Mouse (Mus musculus) megakaryocyte, embryonic 14.5 days (primary cell): ENCODE results near the gene Actn4. TPM values are rescaled to one million over a fixed set of nuclear protein-coding genes. Genes with fewer than 3 reads are reported as not detected.
"Not testable (repeated sequence)": the region's sequence is repeated elsewhere in the genome, so short reads cannot be mapped to it uniquely, and the experiment has no call there.

Experiments
- H3K27me3 ChIP-seq: replicated peaks from 2 replicates; pipeline ENCODE3; 2012; ENCODE audit warnings: inconsistent platforms
- H3K36me3 ChIP-seq: replicated peaks from 2 replicates; pipeline ENCODE3; 2012; ENCODE audit warnings: low read length, inconsistent platforms, mixed read lengths
- H3K4me1 ChIP-seq: 2 replicates; pipeline ENCODE4 v1.6.1; 2012; ENCODE audit warnings: inconsistent platforms
- H3K4me3 ChIP-seq: replicated peaks from 2 replicates; pipeline ENCODE3; 2012; ENCODE audit warnings: moderate library complexity, mild to moderate bottlenecking, inconsistent platforms
- H3K9me3 ChIP-seq: 2 replicates; pipeline ENCODE4 v1.6.1; 2012; ENCODE audit warnings: inconsistent platforms
- FLI1 ChIP-seq: IDR thresholded peaks from 2 replicates; pipeline ENCODE4 v1.6.1; 2012; ENCODE audit warnings: low read length, inconsistent platforms, mixed read lengths
- GATA1 ChIP-seq: IDR thresholded peaks from 3 replicates; pipeline ENCODE4 v1.6.1; 2012; ENCODE audit warnings: mixed read lengths, low read length, inconsistent platforms, borderline replicate concordance
- polyA plus RNA-seq: library from polyadenylated mRNA; stranded (reverse); fragments of >175 nt; gene quantifications from 2 replicates; pipeline ENCODE4 v1.2.3, GENCODE M21; 2012; ENCODE audit warnings: low replicate concordance; ENCODE audit not compliant: insufficient read depth

The Actn4 gene
- polyA plus RNA-seq, 1 experiment: 590 TPM

DNA sequence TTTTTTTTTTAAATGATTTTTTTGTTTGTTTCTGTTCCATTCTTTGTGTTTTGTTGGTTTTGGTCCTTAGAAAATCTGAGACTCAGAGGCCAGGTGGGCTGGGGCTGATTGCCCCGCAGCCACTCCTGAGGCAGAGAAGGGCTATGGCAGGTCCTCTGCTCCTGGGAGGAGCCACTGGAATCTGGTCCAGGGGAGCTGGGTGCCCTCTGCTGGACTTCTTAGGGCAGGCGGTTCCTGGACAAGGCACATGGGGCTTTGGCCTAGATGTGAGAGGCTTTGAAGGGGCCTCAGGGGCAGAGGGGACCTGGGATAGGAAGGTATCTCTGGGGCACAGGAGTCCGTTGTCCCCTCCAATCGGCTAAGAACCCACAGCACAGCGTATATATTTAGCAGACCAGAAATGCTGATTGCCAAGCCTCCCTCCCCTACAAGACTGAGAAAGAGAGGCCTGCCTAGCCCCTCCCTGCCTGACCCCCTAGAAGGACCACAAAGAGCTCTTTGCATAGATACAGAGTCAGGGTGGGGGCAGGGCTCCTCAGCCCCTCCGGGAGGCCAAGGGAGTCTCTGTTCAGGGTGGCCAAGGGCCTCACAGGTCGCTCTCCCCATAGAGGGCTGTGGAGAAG lies 68.4 kb downstream of the Actn4 start:
- Histone ChIP-seq H3K36me3 (peaks cover 91% of the 10 kb centered on the region), H3K9me3 (no peaks in the 10 kb centered on the region), H3K4me3 (no peak overlapping the region), H3K27me3 (peaks cover 13% of the 10 kb centered on the region), H3K4me1 (peaks cover 92% of the 10 kb centered on the region)
- no peak for TF ChIP-seq GATA1
- TF ChIP-seq FLI1: no peak

DNA sequence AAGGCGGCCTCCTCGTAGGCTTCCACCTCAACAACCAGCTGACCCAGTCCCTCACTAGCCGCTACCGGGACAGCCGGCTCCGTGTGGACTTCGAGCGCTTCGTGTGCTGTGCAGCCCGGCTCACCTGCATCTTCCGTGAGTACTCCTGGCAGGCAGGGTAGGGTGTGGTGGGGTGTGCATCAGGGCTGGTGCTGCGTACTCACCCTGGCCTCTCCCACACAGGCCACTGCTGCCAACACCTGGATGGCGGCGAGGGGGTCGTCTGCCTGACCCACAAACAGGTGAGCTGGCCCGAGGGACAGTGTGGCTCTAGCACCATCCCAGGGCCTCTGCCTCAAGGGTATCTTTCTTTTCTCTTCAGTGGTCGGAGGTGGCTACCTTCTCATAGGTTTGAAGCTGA lies 69.5 kb downstream of the Actn4 start:
- Histone ChIP-seq H3K36me3 (peaks cover 84% of the 10 kb centered on the region), H3K9me3 (no peaks in the 10 kb centered on the region), H3K4me1 (peaks cover 88% of the 10 kb centered on the region), H3K27me3 (peaks cover 25% of the 10 kb centered on the region), H3K4me3 (peak overlapping the region; percentile 25)
- TF ChIP-seq GATA1: no peak
- TF ChIP-seq FLI1: no peak

GRCm38 (mm10) chr7:28888701-28889161 lies 73.4 kb downstream of the Actn4 start:
- H3K36me3 ChIP-seq: peaks cover 49% of the 10 kb centered on the region
- no peaks in the 10 kb centered on the region for H3K9me3 ChIP-seq
- H3K4me1 ChIP-seq: peaks cover 49% of the 10 kb centered on the region
- H3K4me3 ChIP-seq: peak overlapping the region; percentile 64
- H3K27me3 ChIP-seq: peaks cover 46% of the 10 kb centered on the region
- TF ChIP-seq FLI1 (no peak), GATA1 (no peak)

DNA sequence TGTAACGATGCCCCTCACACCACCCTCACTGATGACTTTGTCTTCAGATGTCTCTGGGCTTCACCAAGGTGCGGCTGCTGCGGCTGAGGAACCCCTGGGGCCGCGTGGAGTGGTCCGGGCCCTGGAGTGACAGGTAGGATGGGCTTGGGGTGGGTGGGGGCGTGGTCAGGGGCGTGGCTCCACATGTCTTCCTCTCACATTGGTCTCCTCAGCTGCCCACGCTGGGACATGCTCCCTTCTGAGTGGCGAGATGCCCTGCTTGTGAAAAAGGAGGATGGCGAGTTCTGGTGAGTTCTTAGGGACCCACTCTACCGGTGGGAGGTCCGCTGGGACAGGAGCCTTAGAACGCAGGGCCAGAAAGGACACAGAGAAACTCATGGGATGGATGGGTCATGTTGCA lies 75.7 kb downstream of the Actn4 start:
- H3K36me3 ChIP-seq: peaks cover 28% of the 10 kb centered on the region
- H3K4me3 ChIP-seq: no peak overlapping the region
- TF ChIP-seq FLI1: no peak
- TF ChIP-seq GATA1: no peak
- H3K9me3 ChIP-seq: no peaks in the 10 kb centered on the region
- peaks cover 32% of the 10 kb centered on the region for H3K4me1 ChIP-seq
- H3K27me3 ChIP-seq: peaks cover 49% of the 10 kb centered on the region

DNA sequence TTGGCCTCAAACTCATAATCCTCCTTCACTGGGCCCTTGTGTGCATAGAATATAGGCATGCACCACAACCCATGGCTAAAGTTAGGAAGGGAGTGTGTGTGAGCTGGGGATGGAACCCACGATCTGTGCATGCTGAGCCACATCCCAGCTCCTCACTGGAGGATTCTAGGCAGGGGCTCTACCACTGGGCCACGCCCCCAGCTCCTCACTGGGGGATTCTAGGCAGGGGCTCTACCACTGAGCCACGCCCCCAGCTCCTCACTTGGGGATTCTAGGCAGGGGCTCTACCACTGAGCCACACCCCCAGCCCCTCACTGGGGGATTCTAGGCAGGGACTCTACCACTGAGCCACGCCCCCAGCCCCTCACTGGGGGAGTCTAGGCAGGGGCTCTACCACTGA lies 78.4 kb downstream of the Actn4 start:
- not testable (repeated sequence) for H3K9me3 ChIP-seq

DNA sequence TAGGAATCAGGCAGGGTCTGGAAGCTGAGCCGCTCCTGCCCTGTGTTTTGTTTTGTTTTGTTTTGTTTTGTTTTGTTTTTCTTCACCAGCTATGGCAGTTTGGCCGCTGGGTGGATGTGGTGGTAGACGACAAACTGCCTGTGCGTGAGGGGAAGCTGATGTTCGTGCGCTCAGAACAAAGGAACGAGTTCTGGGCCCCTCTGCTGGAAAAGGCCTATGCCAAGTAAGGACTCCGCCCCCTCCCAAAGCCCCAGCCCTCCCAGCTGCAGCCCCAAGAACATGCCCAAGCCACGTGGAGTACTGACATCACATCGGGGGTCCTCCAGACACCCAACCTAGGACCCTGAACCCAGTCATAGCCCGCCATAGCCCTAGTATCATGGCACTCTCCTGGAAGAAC lies 79.1 kb downstream of the Actn4 start:
- no peak for TF ChIP-seq GATA1
- no peak for TF ChIP-seq FLI1
- peaks cover 33% of the 10 kb centered on the region for H3K27me3 ChIP-seq

More for the DNA sequence above, 78.4 kb downstream of the Actn4 start:
- H3K36me3 ChIP-seq, H3K4me3 ChIP-seq: not testable (repeated sequence)
- peaks cover 23% of the 10 kb centered on the region for H3K4me1 ChIP-seq
- peaks cover 39% of the 10 kb centered on the region for H3K27me3 ChIP-seq

GRCm38 (mm10) chr7:28881199-28881598 lies 80.9 kb downstream of the Actn4 start, which contains the start of gene Capn12:
Gene Capn12, plus strand, starts transcription at chr7:28881422.
- no peak within 1 kb of the TSS for H3K4me3 ChIP-seq
- H3K9me3 ChIP-seq: no peaks in the 10 kb centered on the region
- peaks cover 19% of the 10 kb centered on the region for H3K27me3 ChIP-seq
- H3K4me1 ChIP-seq: peaks cover 34% of the 10 kb centered on the region
- H3K36me3 ChIP-seq: no peaks in the 10 kb centered on the region
- TF ChIP-seq GATA1 (no peak), FLI1 (no peak)

More for the DNA sequence above, 79.1 kb downstream of the Actn4 start:
- no peak overlapping the region for H3K4me3 ChIP-seq
- H3K9me3 ChIP-seq: no peaks in the 10 kb centered on the region
- H3K4me1 ChIP-seq: peaks cover 19% of the 10 kb centered on the region; the same call in 1 of the 2 replicates
- peaks cover 8% of the 10 kb centered on the region for H3K36me3 ChIP-seq

GRCm38 (mm10) chr7:28880554-28880953 lies 81.6 kb downstream of the Actn4 start:
- Histone ChIP-seq H3K4me3 (no peak overlapping the region), H3K36me3 (no peaks in the 10 kb centered on the region), H3K27me3 (peaks cover 13% of the 10 kb centered on the region), H3K4me1 (peaks cover 39% of the 10 kb centered on the region), H3K9me3 (no peaks in the 10 kb centered on the region)
- no peak for TF ChIP-seq GATA1
- TF ChIP-seq FLI1: no peak

DNA sequence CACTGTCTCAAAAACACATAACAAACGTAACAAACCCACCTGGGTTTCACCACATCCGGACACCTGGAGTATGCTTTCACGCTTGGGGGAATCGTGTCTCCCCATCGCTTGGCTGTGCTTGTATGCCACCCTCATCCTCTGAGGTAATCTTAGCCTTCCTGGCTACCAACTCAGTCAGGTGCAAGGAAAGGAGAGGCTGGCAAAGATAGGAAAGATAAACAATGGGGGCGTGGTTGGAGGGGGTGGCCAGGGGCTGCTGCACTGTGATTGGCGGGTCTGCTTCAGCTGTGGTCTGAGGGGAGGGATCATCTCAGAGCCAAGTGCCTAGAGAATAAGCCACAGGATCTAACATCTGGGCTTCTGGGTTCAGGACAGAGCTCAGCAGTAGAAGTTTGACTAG lies 82.5 kb downstream of the Actn4 start:
- no peaks in the 10 kb centered on the region for H3K9me3 ChIP-seq
- peaks cover 43% of the 10 kb centered on the region for H3K4me1 ChIP-seq
- TF ChIP-seq FLI1 (no peak), GATA1 (no peak)
- H3K36me3 ChIP-seq: no peaks in the 10 kb centered on the region
- no peak overlapping the region for H3K4me3 ChIP-seq
- H3K27me3 ChIP-seq: peaks cover 8% of the 10 kb centered on the region

DNA sequence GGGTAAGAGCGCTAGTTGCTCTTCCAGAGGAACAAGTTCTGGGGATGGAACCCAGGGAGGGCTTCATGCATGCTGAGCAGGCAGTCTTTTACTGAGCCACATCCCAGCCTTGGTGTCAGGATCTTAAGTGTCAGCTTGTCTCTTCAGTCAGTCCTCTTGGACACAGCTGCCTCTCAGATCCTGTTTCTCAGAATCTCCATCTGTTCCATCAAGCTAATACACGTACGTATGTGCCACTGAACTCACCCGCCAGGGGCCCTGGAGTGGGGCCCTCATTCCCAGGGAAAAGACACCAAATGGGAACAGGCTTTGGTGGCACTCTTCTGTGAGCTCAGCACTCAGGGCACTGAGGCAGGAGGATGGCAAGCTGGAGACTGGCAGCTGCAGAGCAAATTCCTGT lies 84.3 kb downstream of the Actn4 start:
- H3K9me3 ChIP-seq: no peaks in the 10 kb centered on the region
- H3K27me3 ChIP-seq: peaks cover 9% of the 10 kb centered on the region
- no peaks in the 10 kb centered on the region for H3K36me3 ChIP-seq
- no peak for TF ChIP-seq GATA1
- TF ChIP-seq FLI1: no peak
- no peak overlapping the region for H3K4me3 ChIP-seq
- H3K4me1 ChIP-seq: peaks cover 43% of the 10 kb centered on the region

GRCm38 (mm10) chr7:28877155-28877554 lies 85.0 kb downstream of the Actn4 start:
- Histone ChIP-seq H3K27me3 (peaks cover 10% of the 10 kb centered on the region), H3K36me3 (no peaks in the 10 kb centered on the region), H3K9me3 (no peaks in the 10 kb centered on the region), H3K4me3 (no peak overlapping the region), H3K4me1 (peaks cover 43% of the 10 kb centered on the region)
- TF ChIP-seq FLI1 (no peak), GATA1 (no peak)
